Mouse (Mus musculus) cerebellum, adult (tissue): ENCODE data around the gene Ifih1.

ENCODE experiments used
- ATAC-seq: cut with Nextera tagmentation; 2 replicates; pipeline ENCODE4 v1.9.2; 2017; ENCODE audit warnings: mild to moderate bottlenecking, moderate library complexity, mixed read lengths; ENCODE audit not compliant: insufficient number of reproducible peaks, low FRiP score, low TSS enrichment

Gene Ifih1

GRCm38 (mm10) chr2:62562661-62563485, 83.2 kb downstream of the Ifih1 start:
- ATAC-seq = no peak

GRCm38 (mm10) chr2:62557417-62557816, 88.6 kb downstream of the Ifih1 start:
- ATAC-seq = no peak

DNA sequence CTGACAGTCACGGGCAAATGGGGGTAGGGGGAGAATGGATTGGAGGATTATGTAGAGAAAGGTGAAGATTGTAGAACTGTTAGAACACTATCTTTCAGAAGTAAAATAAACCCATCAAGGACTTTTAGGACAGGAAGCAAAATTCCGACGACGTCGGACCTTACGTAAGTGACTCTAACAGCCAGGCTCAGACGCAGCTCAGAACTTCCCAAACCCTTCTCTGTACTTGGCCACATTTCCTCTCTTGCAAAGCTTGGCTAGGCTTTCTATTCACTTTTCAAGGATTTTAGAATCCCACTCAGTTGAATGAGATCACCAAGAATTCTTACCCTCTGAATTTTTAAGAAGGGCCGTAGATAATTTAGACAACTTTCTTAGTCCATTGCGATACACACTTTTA, 89.7 kb downstream of the Ifih1 start:
- ATAC-seq = no peak

DNA sequence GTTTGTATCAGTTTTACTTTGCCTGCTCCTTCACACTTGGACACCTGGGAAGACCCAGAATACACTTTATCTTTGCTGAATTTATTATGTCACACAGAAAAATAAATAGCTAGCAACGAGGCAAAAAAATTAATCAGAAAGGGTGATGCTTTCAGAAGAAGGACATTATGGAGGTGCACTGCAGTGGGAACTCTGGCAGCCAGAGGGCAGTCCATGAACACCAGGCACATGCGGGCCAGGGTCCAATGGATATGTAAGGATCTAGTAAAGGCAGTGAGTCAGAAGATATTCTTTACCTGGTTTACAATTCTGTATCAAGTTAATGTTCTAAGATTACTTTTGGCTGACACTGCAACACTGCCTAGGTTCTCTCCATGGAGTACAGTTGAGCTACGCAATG, 96.4 kb downstream of the Ifih1 start:
- ATAC-seq = no peak

DNA sequence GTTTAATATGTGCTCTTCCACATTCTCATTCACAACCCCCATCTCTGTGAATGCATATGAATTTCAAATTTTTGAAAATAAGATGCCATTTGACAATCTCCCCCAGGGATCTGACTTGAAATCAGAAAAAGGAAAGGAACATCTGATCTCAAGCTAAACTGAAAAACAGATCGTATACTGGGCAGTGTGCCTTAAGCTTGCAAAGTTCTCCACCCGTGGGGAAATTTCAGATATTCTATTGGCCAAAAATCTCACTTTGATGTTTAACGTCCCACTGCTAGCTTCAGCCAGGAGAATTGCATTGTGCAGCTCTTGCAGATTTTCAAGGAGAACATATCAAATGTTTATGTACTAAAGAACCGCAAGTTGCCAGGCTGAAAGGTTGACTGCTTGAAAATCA, 96.9 kb downstream of the Ifih1 start:
- no peak for ATAC-seq

DNA sequence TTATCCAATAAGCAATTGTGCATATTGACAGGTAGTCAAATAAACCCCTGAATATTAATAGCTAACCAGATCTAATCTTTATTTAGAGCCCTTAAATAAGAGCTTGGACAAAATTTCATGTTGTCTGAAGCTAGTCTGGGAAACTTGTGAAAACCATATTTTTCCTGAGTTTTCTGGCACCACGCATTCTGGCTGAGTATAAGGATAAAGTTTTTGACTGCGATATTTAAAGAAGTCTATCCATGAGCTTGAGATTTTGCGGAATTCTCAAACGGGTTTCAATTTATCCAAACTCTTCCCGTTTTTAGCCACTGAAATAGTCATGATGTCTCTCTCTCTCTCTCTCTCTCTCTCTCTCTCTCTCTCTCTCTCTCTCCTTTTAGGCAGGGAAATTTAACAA, 98.0 kb downstream of the Ifih1 start:
- ATAC-seq = no peak
